Mouse (Mus musculus): ENCODE measurements around the gene Msi2.
A peak's percentile ranks its signal among the peaks of the same experiment; 100 is the strongest.

Gene Msi2

GRCm38 (mm10) chr11:88482636-88483035, 235.7 kb downstream of the Msi2 start:
- DNase-seq (ENCODE audit: low read depth), result no peak

- DNase-seq (ENCODE audit: low read depth), result no peak
Observed at GRCm38 (mm10) chr11:88482236-88482635, 236.1 kb downstream of the Msi2 start.

- DNase-seq (ENCODE audit: low read depth), result no peak
Observed at GRCm38 (mm10) chr11:88481602-88482161, 236.6 kb downstream of the Msi2 start.

DNA sequence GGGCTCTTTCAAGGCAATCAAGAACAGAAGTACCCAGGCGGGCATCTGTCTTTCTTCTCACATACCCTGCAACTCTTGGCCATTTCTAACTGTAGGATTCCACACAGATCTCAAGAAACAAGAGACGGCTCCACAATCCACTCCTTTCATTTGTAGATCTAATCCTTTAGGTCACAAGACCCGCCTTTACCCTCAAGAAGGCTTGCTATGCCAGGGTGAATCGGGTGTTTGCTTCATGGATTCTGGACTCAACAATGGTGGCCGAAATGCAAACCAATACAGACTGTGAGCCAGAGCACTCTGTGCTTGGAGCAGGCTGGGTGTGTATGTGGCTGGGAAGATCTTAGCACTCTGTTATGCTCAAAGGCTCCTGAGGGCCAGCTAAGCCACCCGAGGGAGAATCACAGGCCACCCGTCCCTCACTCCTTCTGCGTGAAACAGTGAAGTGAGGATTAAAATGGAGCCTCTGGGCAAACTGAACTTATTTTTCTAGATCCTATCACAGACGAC, 237.2 kb downstream of the Msi2 start:
- DNase-seq (ENCODE audit: low read depth), result no peak

GRCm38 (mm10) chr11:88479498-88479897, 238.8 kb downstream of the Msi2 start:
- DNase-seq (ENCODE audit: low read depth), result no peak

- no peak for DNase-seq (ENCODE audit: low read depth)
Observed at GRCm38 (mm10) chr11:88474889-88475440, 243.3 kb downstream of the Msi2 start.

- no peak for DNase-seq (ENCODE audit: low read depth)
Observed at GRCm38 (mm10) chr11:88472731-88473130, 245.6 kb downstream of the Msi2 start.

DNA sequence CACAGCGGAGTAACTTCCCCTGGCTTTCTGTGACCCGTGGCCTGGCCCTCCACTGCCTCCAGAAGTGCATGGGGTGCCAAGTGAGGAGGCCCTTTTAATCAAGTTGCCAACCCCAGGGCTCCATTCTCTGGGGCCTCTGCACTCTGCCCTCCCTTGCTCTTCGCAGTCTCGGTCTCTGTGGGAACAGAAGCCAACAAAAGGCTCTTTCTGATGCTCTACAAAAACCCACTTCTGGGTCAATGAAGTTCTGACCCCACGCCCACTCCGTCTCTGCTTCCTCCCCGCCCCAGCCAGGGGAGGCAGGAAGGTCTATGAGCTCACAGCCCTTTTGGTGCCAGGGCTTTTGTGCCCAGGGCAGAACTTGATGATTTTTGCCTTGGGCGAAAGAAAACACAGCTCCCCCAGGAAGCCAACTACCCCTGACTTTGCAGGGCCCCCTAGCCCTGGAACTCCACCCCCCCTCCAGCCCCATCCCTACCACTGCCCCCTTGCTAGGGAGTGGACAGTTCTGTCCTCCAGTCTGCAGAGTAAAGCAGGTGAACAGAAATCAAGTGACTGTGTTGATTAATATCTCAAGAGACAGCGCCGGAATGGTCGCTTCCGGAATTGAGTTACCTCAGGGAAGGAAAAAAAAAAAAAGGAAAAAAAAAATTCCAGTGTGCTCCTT, 246.2 kb downstream of the Msi2 start:
- DNase-seq (ENCODE audit: low read depth), result no peak

DNA sequence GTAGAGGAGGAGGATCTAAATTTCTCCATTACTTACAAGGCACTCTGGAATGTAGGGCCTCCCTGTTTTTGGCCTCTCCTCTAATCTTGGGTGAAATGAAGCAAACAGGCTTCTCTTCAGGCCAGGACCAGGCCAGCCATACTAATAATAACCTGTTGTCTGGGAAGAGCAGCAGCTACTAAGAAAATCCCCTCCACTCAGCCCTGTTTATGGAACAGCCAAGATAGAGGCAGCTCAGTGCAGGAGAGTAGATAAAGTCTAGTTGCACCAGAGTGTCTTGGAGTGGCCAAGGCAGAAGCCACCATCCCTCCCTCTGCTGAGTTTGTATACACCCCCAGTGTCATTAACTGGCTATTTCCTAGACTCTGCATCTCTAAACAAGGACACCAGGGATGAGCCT, 247.7 kb downstream of the Msi2 start:
- DNase-seq (ENCODE audit: low read depth), result no peak

- no peak for DNase-seq (ENCODE audit: low read depth)
Observed at GRCm38 (mm10) chr11:88468996-88469395, 249.3 kb downstream of the Msi2 start.

DNA sequence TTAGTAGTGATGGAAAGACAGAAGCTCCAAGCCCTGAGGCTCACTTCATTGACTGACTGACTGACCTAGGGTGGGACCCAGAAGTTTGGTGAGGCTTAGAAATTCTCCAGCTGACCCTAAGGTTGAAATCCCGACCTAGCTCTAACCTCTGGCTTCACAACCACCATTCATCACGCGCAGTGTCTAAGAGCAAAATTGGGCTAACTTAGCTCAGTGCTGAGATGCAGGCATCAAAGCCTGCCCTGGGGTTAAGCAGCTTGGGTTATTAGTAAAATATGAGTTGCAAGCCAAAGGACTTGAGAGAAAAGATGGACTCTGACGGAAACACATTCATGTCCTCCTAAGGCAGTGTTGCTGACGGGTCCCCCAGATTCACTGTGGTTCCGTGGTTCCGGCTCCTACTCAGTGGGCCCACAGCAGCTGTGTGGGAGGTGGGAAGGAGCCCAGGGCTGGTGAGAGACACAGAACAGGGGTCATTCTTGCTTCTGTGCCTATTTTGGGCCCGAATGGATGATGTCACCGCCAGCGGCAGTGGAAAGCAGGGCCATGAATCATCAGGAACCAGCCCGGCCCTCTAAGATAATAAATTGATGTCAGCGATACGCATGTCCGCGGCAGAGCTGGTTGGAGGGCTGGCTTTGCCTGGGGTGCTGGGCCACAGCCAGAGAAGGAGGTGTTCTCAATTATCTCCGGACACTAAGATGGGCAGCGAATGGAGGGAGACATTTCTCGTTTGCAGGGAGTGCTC, 250.6 kb downstream of the Msi2 start:
- DNase-seq (ENCODE audit: low read depth), result no peak

- DNase-seq (ENCODE audit: low read depth), result no peak
Observed at GRCm38 (mm10) chr11:88463951-88464350, 254.4 kb downstream of the Msi2 start.

GRCm38 (mm10) chr11:88462789-88463188, 255.5 kb downstream of the Msi2 start:
- DNase-seq (ENCODE audit: low read depth), result no peak

GRCm38 (mm10) chr11:88461601-88462000, 256.7 kb downstream of the Msi2 start:
- DNase-seq (ENCODE audit: low read depth), result no peak

DNA sequence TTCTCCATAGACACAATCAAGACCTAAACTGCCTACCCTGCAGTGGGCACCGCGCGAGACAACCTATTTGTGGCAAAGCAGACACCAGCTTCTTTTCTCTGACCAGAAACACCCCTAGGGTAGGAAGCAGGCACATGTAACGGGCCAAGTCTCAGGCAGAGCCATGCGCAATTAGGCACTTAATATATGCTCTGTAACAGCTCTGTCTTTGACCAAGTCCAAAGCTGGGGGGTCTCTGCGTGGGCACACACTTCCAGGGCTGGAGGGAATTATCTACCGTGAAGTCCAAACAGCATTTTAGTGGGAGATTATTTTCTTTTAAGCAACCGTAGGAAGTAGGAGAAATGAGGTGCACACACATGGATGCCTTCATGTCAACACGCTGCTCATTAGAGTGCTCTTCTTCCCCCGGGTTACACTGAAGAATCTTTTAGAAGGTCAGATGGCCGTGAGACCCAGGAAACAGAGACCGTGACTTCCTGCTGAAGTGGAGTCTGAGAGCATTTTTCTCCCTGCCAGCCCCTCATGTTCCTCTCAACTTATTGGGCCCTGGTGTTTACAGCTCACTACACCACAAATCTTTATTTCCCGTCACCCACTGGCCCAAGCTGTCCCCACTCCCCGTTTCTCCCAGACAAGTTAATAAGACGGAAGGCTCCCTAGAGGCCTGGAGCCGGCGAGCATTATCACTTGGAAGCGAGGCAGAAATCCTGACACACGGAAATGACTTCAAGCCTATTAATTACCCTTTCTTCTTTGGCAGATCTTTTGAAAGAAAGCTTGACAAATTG, 258.2 kb downstream of the Msi2 start:
- no peak for DNase-seq (ENCODE audit: low read depth)

DNA sequence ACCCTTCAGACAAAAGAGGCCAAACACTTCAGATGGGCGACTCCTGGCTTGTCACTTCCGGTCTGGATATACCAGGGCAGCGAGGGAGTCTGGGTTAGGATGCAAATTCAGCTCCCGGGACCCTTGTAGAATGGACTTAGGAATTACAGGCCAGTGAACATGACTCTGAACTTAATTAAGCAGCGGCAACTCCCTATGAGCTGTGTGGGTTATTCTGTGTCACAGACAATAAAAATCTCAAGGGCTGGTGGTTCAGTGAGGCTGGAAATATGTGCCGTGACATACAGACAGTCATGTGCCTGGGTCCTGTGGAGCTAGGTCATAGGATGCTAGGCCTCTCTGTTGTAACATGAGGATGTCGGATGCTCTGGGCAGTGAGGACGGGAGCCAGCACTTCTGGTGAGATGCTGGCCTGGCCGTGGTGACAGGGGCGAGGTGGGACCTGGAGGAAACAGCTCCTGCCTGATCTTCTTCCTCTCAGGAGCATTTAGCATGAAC, 261.0 kb downstream of the Msi2 start:
- no peak for DNase-seq (ENCODE audit: low read depth)

DNA sequence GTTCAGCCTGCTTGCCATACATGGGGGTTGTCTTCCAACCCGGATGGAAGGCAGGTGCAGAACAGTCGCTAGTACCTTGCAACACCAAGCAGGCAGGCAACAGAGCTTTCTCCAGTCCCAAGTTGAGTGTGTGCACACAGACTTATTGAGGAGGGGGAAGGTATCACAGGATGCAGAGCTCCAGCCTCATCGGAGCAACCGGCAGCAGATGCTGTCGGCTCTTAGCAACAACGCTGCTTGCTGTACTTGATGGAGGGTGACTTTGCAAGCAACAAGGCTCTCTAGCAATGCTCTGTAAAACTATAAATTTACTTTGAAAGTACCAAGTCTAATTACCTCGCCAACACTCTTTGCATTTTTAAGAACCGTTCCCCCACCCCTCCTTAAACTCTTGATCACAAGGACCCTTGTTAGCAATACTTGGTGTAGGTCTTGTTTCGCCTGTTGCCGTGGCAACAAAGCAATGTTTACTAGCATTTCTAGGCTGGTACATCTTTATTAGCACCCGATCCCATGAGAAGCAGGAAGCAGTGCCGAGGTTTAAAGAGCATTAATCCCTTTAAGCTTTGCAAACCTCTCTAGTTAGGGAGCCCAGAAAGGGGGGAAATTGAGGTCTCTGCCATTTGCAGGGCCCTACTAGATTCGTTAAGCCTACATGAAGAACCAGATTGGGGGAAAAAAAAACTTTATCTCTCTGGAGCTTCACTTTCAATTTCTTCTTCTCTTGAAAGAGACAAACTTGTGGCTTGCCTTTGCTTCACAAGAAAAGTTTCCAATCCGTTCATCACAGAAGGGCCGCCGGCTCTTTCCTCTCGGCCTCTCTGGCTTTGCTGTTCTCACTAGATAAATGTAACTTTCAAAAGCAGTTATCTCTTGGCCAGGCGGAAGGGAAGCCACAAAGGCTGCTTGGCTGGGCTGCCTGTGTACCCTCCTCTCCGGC, 263.2 kb downstream of the Msi2 start:
- peak; percentile 11 for DNase-seq (ENCODE audit: low read depth)

DNA sequence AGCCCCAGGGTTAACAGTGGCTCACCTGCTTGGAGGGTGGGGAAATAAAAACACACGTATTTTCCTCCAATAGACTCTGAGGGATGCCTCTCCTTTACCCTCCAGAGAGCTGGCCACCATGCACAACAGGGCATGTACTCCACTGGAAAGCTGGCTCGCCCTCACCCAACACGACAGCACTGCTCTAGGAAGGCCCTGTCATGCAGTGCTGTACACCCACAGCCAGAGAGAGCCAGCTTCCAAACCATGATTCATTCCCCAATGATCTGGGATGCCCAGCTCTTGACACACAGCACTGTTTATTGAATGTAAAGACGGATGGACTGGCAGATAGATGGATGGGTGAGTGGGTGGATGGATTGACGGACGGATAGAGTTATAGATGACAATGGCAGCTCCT, 269.1 kb downstream of the Msi2 start:
- no peak for DNase-seq (ENCODE audit: low read depth)

GRCm38 (mm10) chr11:88448571-88448970, 269.7 kb downstream of the Msi2 start:
- no peak for DNase-seq (ENCODE audit: low read depth)

- DNase-seq (ENCODE audit: low read depth), result no peak
Observed at GRCm38 (mm10) chr11:88447350-88447749, 271.0 kb downstream of the Msi2 start.

DNA sequence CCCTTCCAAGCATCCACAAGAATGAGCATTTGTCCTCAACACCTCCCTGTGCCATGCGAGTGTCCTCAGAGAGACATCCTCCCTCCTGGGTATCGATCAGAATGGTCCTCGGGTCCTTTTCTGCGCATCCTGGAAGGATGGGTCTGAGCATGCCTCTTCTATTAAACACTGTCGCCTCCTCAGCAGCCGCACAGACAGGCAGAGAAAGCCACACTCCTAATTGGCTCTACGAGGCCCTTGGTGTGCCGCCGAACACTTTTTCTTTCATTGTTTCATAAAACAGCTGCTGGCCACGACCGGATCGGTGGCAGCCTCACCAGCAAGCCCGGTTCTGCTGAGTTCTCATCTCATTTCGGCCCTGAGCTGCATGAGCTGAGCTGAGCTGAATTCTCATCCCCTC, 274.4 kb downstream of the Msi2 start:
- no peak for DNase-seq (ENCODE audit: low read depth)
